Mouse (Mus musculus): ENCODE results near the gene St3gal5. TPM values are rescaled to one million over a fixed set of nuclear protein-coding genes. Genes with fewer than 3 reads are reported as not detected.
"Not testable (repeated sequence)": the region's sequence is repeated elsewhere in the genome, so short reads cannot be mapped to it uniquely, and the experiment has no call there.

Gene St3gal5
- polyA plus RNA-seq, 1 experiment from 2014 or later, result 31.4 TPM

- no peak overlapping the region for H3K27ac ChIP-seq (ENCODE audit: low read depth, low read length)
- no peak overlapping the region for H3K4me3 ChIP-seq (ENCODE audit: low read length)
- ATAC-seq (ENCODE audit: low FRiP score, low TSS enrichment), result no peak
- 93% methylated on average over 4 of the region's 4 CpGs for WGBS
- peaks cover 6% of the 10 kb centered on the region for H3K9me3 ChIP-seq (ENCODE audit: control insufficient read depth, low read length)
- H3K9ac ChIP-seq (ENCODE audit: low read depth, low read length), result no peak overlapping the region
- no peaks in the 10 kb centered on the region for H3K4me1 ChIP-seq (ENCODE audit: control insufficient read depth, insufficient read depth, low read length)
- H3K4me2 ChIP-seq (replicated peaks; ENCODE audit: low read depth, low read length), result no peak overlapping the region
- no peaks in the 10 kb centered on the region for H3K27me3 ChIP-seq (ENCODE audit: control insufficient read depth, insufficient read depth, low read length)
- H3K36me3 ChIP-seq (ENCODE audit: control insufficient read depth, insufficient read depth, low read length), result peaks cover 32% of the 10 kb centered on the region
These were observed 51.3 kb downstream of the St3gal5 start for GRCm38 (mm10) chr6:72148721-72149120.

GRCm38 (mm10) chr6:72149797-72150196 is 52.4 kb downstream of the St3gal5 start:
- Histone ChIP-seq H3K4me3 (ENCODE audit: low read length) (no peak overlapping the region), H3K27me3 (ENCODE audit: control insufficient read depth, insufficient read depth, low read length) (no peaks in the 10 kb centered on the region), H3K36me3 (ENCODE audit: control insufficient read depth, insufficient read depth, low read length) (peaks cover 32% of the 10 kb centered on the region), H3K9me3 (ENCODE audit: control insufficient read depth, low read length) (peaks cover 6% of the 10 kb centered on the region), H3K27ac (ENCODE audit: low read depth, low read length) (no peak overlapping the region), H3K9ac (ENCODE audit: low read depth, low read length) (no peak overlapping the region), H3K4me2 (replicated peaks; ENCODE audit: low read depth, low read length) (no peak overlapping the region), H3K4me1 (ENCODE audit: control insufficient read depth, insufficient read depth, low read length) (no peaks in the 10 kb centered on the region)
- ATAC-seq (ENCODE audit: low FRiP score, low TSS enrichment), result no peak
- WGBS, result 91% methylated on average over 3 of the region's 3 CpGs

GRCm38 (mm10) chr6:72152707-72153106 is 55.3 kb downstream of the St3gal5 start:
- Histone ChIP-seq H3K27me3 (ENCODE audit: control insufficient read depth, insufficient read depth, low read length) (no peaks in the 10 kb centered on the region), H3K4me2 (replicated peaks; ENCODE audit: low read depth, low read length) (no peak overlapping the region), H3K9me3 (ENCODE audit: control insufficient read depth, low read length) (peaks cover 6% of the 10 kb centered on the region), H3K9ac (ENCODE audit: low read depth, low read length) (no peak overlapping the region), H3K4me3 (ENCODE audit: low read length) (no peak overlapping the region), H3K36me3 (ENCODE audit: control insufficient read depth, insufficient read depth, low read length) (peaks cover 29% of the 10 kb centered on the region), H3K4me1 (ENCODE audit: control insufficient read depth, insufficient read depth, low read length) (no peaks in the 10 kb centered on the region), H3K27ac (ENCODE audit: low read depth, low read length) (no peak overlapping the region)
- WGBS, result 91% methylated on average over 7 of the region's 7 CpGs
- no peak for ATAC-seq (ENCODE audit: low FRiP score, low TSS enrichment)

GRCm38 (mm10) chr6:72153455-72153854 is 56.1 kb downstream of the St3gal5 start:
- no peak for ATAC-seq (ENCODE audit: low FRiP score, low TSS enrichment)
- Histone ChIP-seq H3K4me1 (ENCODE audit: control insufficient read depth, insufficient read depth, low read length) (no peaks in the 10 kb centered on the region), H3K9ac (ENCODE audit: low read depth, low read length) (no peak overlapping the region), H3K4me2 (replicated peaks; ENCODE audit: low read depth, low read length) (no peak overlapping the region), H3K27me3 (ENCODE audit: control insufficient read depth, insufficient read depth, low read length) (no peaks in the 10 kb centered on the region), H3K27ac (ENCODE audit: low read depth, low read length) (no peak overlapping the region), H3K4me3 (ENCODE audit: low read length) (no peak overlapping the region), H3K9me3 (ENCODE audit: control insufficient read depth, low read length) (peaks cover 6% of the 10 kb centered on the region), H3K36me3 (ENCODE audit: control insufficient read depth, insufficient read depth, low read length) (peaks cover 29% of the 10 kb centered on the region)
- WGBS, result 89% methylated on average over 11 of the region's 11 CpGs

- not testable (repeated sequence) for H3K9me3 ChIP-seq (ENCODE audit: control insufficient read depth, low read length); ATAC-seq (ENCODE audit: low FRiP score, low TSS enrichment); H3K4me2 ChIP-seq (replicated peaks; ENCODE audit: low read depth, low read length); H3K9ac ChIP-seq (ENCODE audit: low read depth, low read length); H3K4me3 ChIP-seq (ENCODE audit: low read length); H3K4me1 ChIP-seq (ENCODE audit: control insufficient read depth, insufficient read depth, low read length); H3K27me3 ChIP-seq (ENCODE audit: control insufficient read depth, insufficient read depth, low read length); H3K27ac ChIP-seq (ENCODE audit: low read depth, low read length)
- peaks cover 24% of the 10 kb centered on the region for H3K36me3 ChIP-seq (ENCODE audit: control insufficient read depth, insufficient read depth, low read length)
- 75% methylated on average over 5 of the region's 5 CpGs for WGBS
These were observed 56.6 kb downstream of the St3gal5 start for GRCm38 (mm10) chr6:72154008-72154407.

GRCm38 (mm10) chr6:72154938-72155531 is 57.6 kb downstream of the St3gal5 start:
- no peak overlapping the region for H3K9ac ChIP-seq (ENCODE audit: low read depth, low read length)
- no peak overlapping the region for H3K27ac ChIP-seq (ENCODE audit: low read depth, low read length)
- ATAC-seq (ENCODE audit: low FRiP score, low TSS enrichment), result no peak
- 93% methylated on average over 7 of the region's 7 CpGs for WGBS
- no peak overlapping the region for H3K4me3 ChIP-seq (ENCODE audit: low read length)
- H3K36me3 ChIP-seq (ENCODE audit: control insufficient read depth, insufficient read depth, low read length), result peaks cover 14% of the 10 kb centered on the region
- no peaks in the 10 kb centered on the region for H3K27me3 ChIP-seq (ENCODE audit: control insufficient read depth, insufficient read depth, low read length)
- H3K4me2 ChIP-seq (replicated peaks; ENCODE audit: low read depth, low read length), result no peak overlapping the region
- H3K9me3 ChIP-seq (ENCODE audit: control insufficient read depth, low read length), result no peaks in the 10 kb centered on the region
- H3K4me1 ChIP-seq (ENCODE audit: control insufficient read depth, insufficient read depth, low read length), result no peaks in the 10 kb centered on the region

- 92% methylated on average over 8 of the region's 8 CpGs for WGBS
- Histone ChIP-seq H3K27me3 (ENCODE audit: control insufficient read depth, insufficient read depth, low read length) (no peaks in the 10 kb centered on the region), H3K4me1 (ENCODE audit: control insufficient read depth, insufficient read depth, low read length) (no peaks in the 10 kb centered on the region), H3K36me3 (ENCODE audit: control insufficient read depth, insufficient read depth, low read length) (peaks cover 12% of the 10 kb centered on the region), H3K9ac (ENCODE audit: low read depth, low read length) (no peak overlapping the region), H3K4me3 (ENCODE audit: low read length) (no peak overlapping the region), H3K9me3 (ENCODE audit: control insufficient read depth, low read length) (no peaks in the 10 kb centered on the region), H3K4me2 (replicated peaks; ENCODE audit: low read depth, low read length) (no peak overlapping the region), H3K27ac (ENCODE audit: low read depth, low read length) (no peak overlapping the region)
- ATAC-seq (ENCODE audit: low FRiP score, low TSS enrichment), result no peak
These were observed 58.3 kb downstream of the St3gal5 start for GRCm38 (mm10) chr6:72155649-72156048.

- no peak overlapping the region for H3K4me3 ChIP-seq (ENCODE audit: low read length)
- H3K9ac ChIP-seq (ENCODE audit: low read depth, low read length), result no peak overlapping the region
- 86% methylated on average over 8 of the region's 8 CpGs for WGBS
- H3K36me3 ChIP-seq (ENCODE audit: control insufficient read depth, insufficient read depth, low read length), result no peaks in the 10 kb centered on the region; the same call in 1 of the 2 replicates
- ATAC-seq (ENCODE audit: low FRiP score, low TSS enrichment), result no peak
- no peaks in the 10 kb centered on the region for H3K27me3 ChIP-seq (ENCODE audit: control insufficient read depth, insufficient read depth, low read length)
- H3K4me2 ChIP-seq (replicated peaks; ENCODE audit: low read depth, low read length), result no peak overlapping the region
- no peak overlapping the region for H3K27ac ChIP-seq (ENCODE audit: low read depth, low read length)
- no peaks in the 10 kb centered on the region for H3K9me3 ChIP-seq (ENCODE audit: control insufficient read depth, low read length)
- no peaks in the 10 kb centered on the region for H3K4me1 ChIP-seq (ENCODE audit: control insufficient read depth, insufficient read depth, low read length)
These were observed 61.8 kb downstream of the St3gal5 start for GRCm38 (mm10) chr6:72158966-72159764.

- ATAC-seq (ENCODE audit: low FRiP score, low TSS enrichment), result no peak
- Histone ChIP-seq H3K27ac (ENCODE audit: low read depth, low read length) (no peak overlapping the region), H3K9ac (ENCODE audit: low read depth, low read length) (no peak overlapping the region), H3K4me3 (ENCODE audit: low read length) (no peak overlapping the region), H3K36me3 (ENCODE audit: control insufficient read depth, insufficient read depth, low read length) (no peaks in the 10 kb centered on the region; the same call in 1 of the 2 replicates), H3K4me1 (ENCODE audit: control insufficient read depth, insufficient read depth, low read length) (no peaks in the 10 kb centered on the region), H3K9me3 (ENCODE audit: control insufficient read depth, low read length) (no peaks in the 10 kb centered on the region), H3K4me2 (replicated peaks; ENCODE audit: low read depth, low read length) (no peak overlapping the region), H3K27me3 (ENCODE audit: control insufficient read depth, insufficient read depth, low read length) (no peaks in the 10 kb centered on the region)
- WGBS, result 63% methylated on average over 10 of the region's 10 CpGs
These were observed 62.5 kb downstream of the St3gal5 start for GRCm38 (mm10) chr6:72159861-72160395.

Data from kidney, embryonic 14.5 days (tissue).